Mouse (Mus musculus): ENCODE results near the gene 4430402I18Rik. TPM values are rescaled to one million over a fixed set of nuclear protein-coding genes. Genes with fewer than 3 reads are reported as not detected.
A peak's percentile ranks its signal among the peaks of the same experiment; 100 is the strongest.

Gene 4430402I18Rik
- total and polyA plus RNA-seq, 3 experiments = 16.8 to 27.0 (median 22.6) TPM

DNA sequence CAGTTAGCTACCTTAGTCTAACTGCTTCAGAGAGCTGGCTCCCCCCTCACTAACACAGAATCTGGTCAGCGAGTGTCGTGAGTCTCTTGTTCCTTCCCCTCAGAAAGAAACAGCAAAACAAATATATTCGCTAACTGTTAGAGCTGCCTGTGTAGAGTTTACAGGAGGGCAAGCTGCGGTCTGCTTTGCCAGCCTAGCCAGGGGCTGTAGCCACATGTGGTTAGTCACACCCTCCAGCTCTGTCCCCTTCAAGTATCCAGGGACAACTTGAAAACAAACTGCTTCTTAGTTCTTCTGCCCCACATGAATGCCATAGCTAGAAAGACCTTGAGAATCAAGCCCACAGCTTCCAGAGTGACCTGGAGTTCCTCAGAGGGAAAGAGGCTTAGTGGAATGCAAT is 26.3 kb downstream of the 4430402I18Rik start:
- TF ChIP-seq CTCF (IDR thresholded peaks at IDR 0.05) (no peak), POLR2A (IDR thresholded peaks at IDR 0.05; ENCODE audit: insufficient read depth, low read depth, low read length) (no peak), EP300 (IDR thresholded peaks at IDR 0.05; ENCODE audit: insufficient read depth, low read depth, low read length) (no peak)
- WGBS = 69% methylated on average over 4 of the region's 4 CpGs
- peaks cover 4% of the 10 kb centered on the region; the same call in 1 of the 2 replicates for H3K4me1 ChIP-seq (ENCODE audit: control insufficient read depth, insufficient read depth, low read length)
- H3K27me3 ChIP-seq (ENCODE audit: control insufficient read depth, insufficient read depth, low read length) = no peaks in the 10 kb centered on the region
- H3K36me3 ChIP-seq (ENCODE audit: control insufficient read depth, insufficient read depth, low read length) = no peaks in the 10 kb centered on the region
- H3K9ac ChIP-seq (ENCODE audit: low read depth, low read length) = no peak overlapping the region
- H3K4me3 ChIP-seq = no peak overlapping the region
- intact Hi-C loops (cut with DNase I) = no loop called here
- H3K27ac ChIP-seq = peak overlapping the region; percentile 58
- no peak for DNase-seq
- H3K79me2 ChIP-seq (replicated peaks; ENCODE audit: control insufficient read depth, insufficient read depth, low read length) = no peaks in the 10 kb centered on the region

DNA sequence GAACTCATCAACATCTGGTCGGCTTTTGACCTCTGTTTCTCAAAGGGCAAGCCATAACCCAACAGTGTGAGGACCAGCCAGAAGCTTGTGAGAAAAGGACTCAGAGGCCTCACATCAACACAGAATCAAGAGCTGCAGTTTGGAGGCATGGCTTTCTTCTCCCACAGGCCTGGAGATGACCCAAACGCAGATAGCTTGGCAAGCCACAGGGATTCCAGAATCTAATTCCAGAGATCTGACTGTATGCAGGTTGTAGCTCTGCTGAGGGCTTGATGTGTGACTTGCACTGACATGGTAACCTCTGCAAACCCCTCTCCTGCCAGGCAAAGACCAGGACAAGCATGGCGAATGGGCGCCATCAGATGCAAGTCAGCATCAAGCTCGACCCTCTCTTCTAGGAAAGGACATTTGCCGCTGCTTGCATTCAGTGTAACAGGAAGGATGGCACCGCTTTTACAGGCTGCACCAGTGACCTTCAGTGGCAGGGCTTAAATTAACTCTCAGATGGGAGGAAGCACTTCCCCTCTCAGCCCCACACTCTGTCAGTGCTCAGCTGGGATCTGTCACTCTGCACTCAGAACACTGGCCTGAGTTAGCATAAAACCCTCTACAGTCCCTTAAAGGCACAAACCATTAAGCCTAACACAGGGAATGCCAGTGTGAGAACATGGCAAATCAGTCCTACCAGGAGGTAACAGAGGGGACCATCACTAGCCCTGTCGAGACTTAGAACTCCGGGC is 27.3 kb downstream of the 4430402I18Rik start:
- 30% methylated on average over 9 of the region's 9 CpGs for WGBS
- peak; percentile 38 to 53 for DNase-seq
- Histone ChIP-seq H3K27me3 (ENCODE audit: control insufficient read depth, insufficient read depth, low read length) (no peaks in the 10 kb centered on the region), H3K79me2 (replicated peaks; ENCODE audit: control insufficient read depth, insufficient read depth, low read length) (no peaks in the 10 kb centered on the region), H3K4me3 (no peak overlapping the region), H3K36me3 (ENCODE audit: control insufficient read depth, insufficient read depth, low read length) (no peaks in the 10 kb centered on the region), H3K27ac (peak overlapping the region; percentile 58), H3K9ac (ENCODE audit: low read depth, low read length) (no peak overlapping the region), H3K4me1 (ENCODE audit: control insufficient read depth, insufficient read depth, low read length) (peaks cover 4% of the 10 kb centered on the region; the same call in 1 of the 2 replicates)
- no peak for TF ChIP-seq CTCF (IDR thresholded peaks at IDR 0.05)
- TF ChIP-seq POLR2A (IDR thresholded peaks at IDR 0.05; ENCODE audit: insufficient read depth, low read depth, low read length) = 0 out of 2 replicates have a peak, but pooled peaks have one; percentile 14
- 0 out of 2 replicates have a peak, but pooled peaks have one; percentile 22 for TF ChIP-seq EP300 (IDR thresholded peaks at IDR 0.05; ENCODE audit: insufficient read depth, low read depth, low read length)
- intact Hi-C loops (cut with DNase I) = no loop called here

GRCm38 (mm10) chr19:28934897-28935296 is 32.7 kb downstream of the 4430402I18Rik start:
- no peaks in the 10 kb centered on the region for H3K36me3 ChIP-seq (ENCODE audit: control insufficient read depth, insufficient read depth, low read length)
- TF ChIP-seq POLR2A (IDR thresholded peaks at IDR 0.05; ENCODE audit: insufficient read depth, low read depth, low read length) (no peak), CTCF (IDR thresholded peaks at IDR 0.05) (no peak), EP300 (IDR thresholded peaks at IDR 0.05; ENCODE audit: insufficient read depth, low read depth, low read length) (no peak)
- no peak overlapping the region for H3K27ac ChIP-seq
- DNase-seq = no peak
- intact Hi-C loops (cut with DNase I) = no loop called here
- no peaks in the 10 kb centered on the region for H3K27me3 ChIP-seq (ENCODE audit: control insufficient read depth, insufficient read depth, low read length)
- peaks cover 1% of the 10 kb centered on the region; the same call in 1 of the 2 replicates for H3K4me1 ChIP-seq (ENCODE audit: control insufficient read depth, insufficient read depth, low read length)
- 69% methylated on average over 3 of the region's 3 CpGs for WGBS
- H3K79me2 ChIP-seq (replicated peaks; ENCODE audit: control insufficient read depth, insufficient read depth, low read length) = no peaks in the 10 kb centered on the region
- no peak overlapping the region for H3K9ac ChIP-seq (ENCODE audit: low read depth, low read length)
- H3K4me3 ChIP-seq = no peak overlapping the region

DNA sequence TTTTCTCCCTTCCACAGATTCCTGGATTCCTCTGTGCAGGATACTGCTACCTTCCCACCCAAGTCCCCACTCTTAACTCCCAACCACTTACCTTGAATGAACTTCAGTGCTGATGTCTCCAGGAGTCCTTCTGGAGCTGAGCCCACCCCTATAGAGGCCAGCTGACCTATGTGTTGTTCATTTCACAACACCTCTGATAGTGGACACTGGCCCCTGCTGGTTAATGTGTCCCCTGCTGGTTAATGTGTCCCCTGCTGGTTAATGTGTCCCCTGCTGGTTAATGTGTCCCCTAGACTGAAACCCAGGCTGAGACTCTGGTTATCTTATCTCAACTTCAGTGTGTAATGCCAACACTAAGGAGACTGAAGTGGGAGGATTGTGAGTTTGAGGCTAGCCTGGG is 38.6 kb downstream of the 4430402I18Rik start:
- Histone ChIP-seq H3K4me1 (ENCODE audit: control insufficient read depth, insufficient read depth, low read length) (no peaks in the 10 kb centered on the region), H3K4me3 (no peak overlapping the region), H3K27ac (no peak overlapping the region), H3K9ac (ENCODE audit: low read depth, low read length) (no peak overlapping the region), H3K79me2 (replicated peaks; ENCODE audit: control insufficient read depth, insufficient read depth, low read length) (no peaks in the 10 kb centered on the region), H3K36me3 (ENCODE audit: control insufficient read depth, insufficient read depth, low read length) (no peaks in the 10 kb centered on the region), H3K27me3 (ENCODE audit: control insufficient read depth, insufficient read depth, low read length) (no peaks in the 10 kb centered on the region)
- DNase-seq = no peak
- intact Hi-C loops (cut with DNase I) = no loop called here
- TF ChIP-seq CTCF (IDR thresholded peaks at IDR 0.05) (no peak), EP300 (IDR thresholded peaks at IDR 0.05; ENCODE audit: insufficient read depth, low read depth, low read length) (no peak), POLR2A (IDR thresholded peaks at IDR 0.05; ENCODE audit: insufficient read depth, low read depth, low read length) (no peak)

DNA sequence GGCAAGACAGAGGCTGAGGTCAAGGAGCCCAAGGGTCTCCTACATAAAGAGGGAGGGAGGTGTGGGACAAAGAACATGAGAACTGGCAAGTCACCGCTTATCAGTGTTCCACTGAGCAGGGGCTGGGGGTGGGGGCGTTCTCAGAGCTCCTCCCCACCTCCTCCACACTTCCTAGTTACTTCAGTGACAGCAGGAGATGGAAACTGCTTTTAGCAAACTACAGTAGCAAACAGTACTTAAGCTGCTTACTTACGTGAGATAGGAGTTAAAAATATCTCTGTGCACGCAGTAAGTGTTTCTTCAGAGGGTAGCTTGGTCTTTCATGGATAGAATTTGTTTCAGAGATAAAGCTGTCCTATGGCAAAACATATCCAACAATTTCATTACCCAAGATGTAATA is 40.2 kb downstream of the 4430402I18Rik start:
- H3K4me3 ChIP-seq = no peak overlapping the region
- intact Hi-C loops (cut with DNase I) = no loop called here
- no peaks in the 10 kb centered on the region for H3K4me1 ChIP-seq (ENCODE audit: control insufficient read depth, insufficient read depth, low read length)
- no peak overlapping the region for H3K27ac ChIP-seq
- 11% methylated on average over 4 of the region's 4 CpGs for WGBS
- no peak overlapping the region for H3K9ac ChIP-seq (ENCODE audit: low read depth, low read length)
- H3K79me2 ChIP-seq (replicated peaks; ENCODE audit: control insufficient read depth, insufficient read depth, low read length) = no peaks in the 10 kb centered on the region
- H3K27me3 ChIP-seq (ENCODE audit: control insufficient read depth, insufficient read depth, low read length) = no peaks in the 10 kb centered on the region
- no peaks in the 10 kb centered on the region for H3K36me3 ChIP-seq (ENCODE audit: control insufficient read depth, insufficient read depth, low read length)
- DNase-seq = no peak
- TF ChIP-seq POLR2A (IDR thresholded peaks at IDR 0.05; ENCODE audit: insufficient read depth, low read depth, low read length) (no peak), EP300 (IDR thresholded peaks at IDR 0.05; ENCODE audit: insufficient read depth, low read depth, low read length) (no peak), CTCF (IDR thresholded peaks at IDR 0.05) (no peak)

DNA sequence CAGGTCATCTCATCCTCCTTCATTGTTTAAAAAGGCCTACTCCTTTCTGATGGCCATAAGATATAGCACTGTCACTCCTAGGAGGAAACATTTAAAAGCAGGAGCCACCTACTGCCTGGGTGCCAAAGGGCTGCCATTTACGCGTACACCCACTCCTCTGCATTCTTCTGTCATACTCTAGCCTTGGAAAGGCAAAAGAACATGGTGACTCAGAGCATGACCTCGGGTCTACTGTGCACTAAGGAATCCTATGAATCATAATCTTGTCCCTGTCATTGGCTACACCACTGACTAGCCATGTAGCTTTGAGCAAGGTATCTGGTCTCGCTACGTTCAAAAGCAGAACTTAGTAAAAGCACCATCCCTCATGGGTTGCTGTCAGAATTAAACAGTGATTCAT is 41.2 kb downstream of the 4430402I18Rik start:
- no peak overlapping the region for H3K27ac ChIP-seq
- no peaks in the 10 kb centered on the region for H3K27me3 ChIP-seq (ENCODE audit: control insufficient read depth, insufficient read depth, low read length)
- WGBS = 91% methylated on average over 5 of the region's 5 CpGs
- no peak overlapping the region for H3K4me3 ChIP-seq
- H3K79me2 ChIP-seq (replicated peaks; ENCODE audit: control insufficient read depth, insufficient read depth, low read length) = no peaks in the 10 kb centered on the region
- H3K36me3 ChIP-seq (ENCODE audit: control insufficient read depth, insufficient read depth, low read length) = no peaks in the 10 kb centered on the region
- no peaks in the 10 kb centered on the region for H3K4me1 ChIP-seq (ENCODE audit: control insufficient read depth, insufficient read depth, low read length)
- H3K9ac ChIP-seq (ENCODE audit: low read depth, low read length) = no peak overlapping the region
- DNase-seq = no peak
- intact Hi-C loops (cut with DNase I) = no loop called here
- TF ChIP-seq CTCF (IDR thresholded peaks at IDR 0.05) (no peak), POLR2A (IDR thresholded peaks at IDR 0.05; ENCODE audit: insufficient read depth, low read depth, low read length) (no peak)

All from heart, adult 2 months (tissue).